ENCODE assay signal across 22 mouse cellular contexts in the genomic region with DNA sequence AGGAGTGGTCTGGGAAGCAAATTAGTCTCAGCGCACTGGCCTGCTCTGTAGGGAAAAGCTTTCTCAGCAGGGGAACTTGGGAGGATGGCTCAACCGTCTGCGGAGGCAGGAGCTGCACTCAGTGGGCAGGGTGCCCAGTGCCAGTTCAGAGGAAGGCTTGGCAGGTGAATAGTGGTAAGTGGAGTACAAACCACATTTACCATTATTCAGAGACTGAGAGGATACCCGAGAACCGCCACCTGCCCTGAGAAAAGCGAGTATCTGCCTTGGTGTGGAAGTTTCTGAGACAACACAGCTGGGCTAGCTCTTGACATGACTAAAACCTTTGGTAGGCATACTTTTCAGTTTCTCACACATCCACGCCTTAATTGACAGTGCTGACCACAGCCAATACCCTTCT. TPM values are rescaled to one million over a fixed set of nuclear protein-coding genes. Genes with fewer than 3 reads are reported as not detected.
DNase-seq lines count a peak whose midpoint lies in the region; ATAC-seq and TF ChIP-seq lines count a peak whose summit lies in the region.
"Had no signal": no experiment of that assay in that cellular context is flagged by ENCODE, and none has a peak within 500 bp of the region (broad histone marks: within the 10 kb centered on the region; RNA-seq: fewer than 3 reads in every experiment).

No protein-coding gene starts in this region.

- DNase-seq in cerebellum, adult 11-12 months: peak; percentile 81
- DNase-seq in right cerebral cortex, postnatal 14 days: peak; percentile 14
- no peak for DNase-seq in right cerebral cortex, postnatal 4 days
- DNase-seq in cerebellum, adult 2 months: peak; percentile 85 to 89
- DNase-seq in layer of hippocampus, postnatal 25 days (ENCODE audit: extremely low spot score in 1 of 2, low spot score in 1 of 2): no peak
- DNase-seq: heart, adult 11 months; kidney, adult 18-20 months had no signal

- no peak for TF ChIP-seq POLR2A in cerebellum, adult 2 months (IDR thresholded peaks at IDR 0.05; ENCODE audit: borderline replicate concordance, insufficient read depth, low read length)

- peaks cover 16% of the 10 kb centered on the region; the same call in 1 of the 2 replicates for H3K4me1 ChIP-seq in cerebellum, adult 2 months (ENCODE audit: control insufficient read depth, insufficient read depth, low read length)
- H3K4me1 ChIP-seq: forebrain, embryonic 12.5 days; midbrain, embryonic 10.5 days had no signal

- no peak for ATAC-seq in cerebellum, adult (ENCODE audit: insufficient number of reproducible peaks, low FRiP score, low TSS enrichment)
- ATAC-seq in granulocyte monocyte progenitor cell, adult 5-6 weeks (replicated peaks; ENCODE audit: poor library complexity, severe bottlenecking): 0 out of 2 replicates have a peak, but pooled peaks have one; percentile 8
- no peak for ATAC-seq in megakaryocyte, adult 5-6 weeks (ENCODE audit: poor library complexity, severe bottlenecking)
- ATAC-seq: lung, postnatal 0 days had no signal

- H3K27ac ChIP-seq in cerebellum, adult 2 months (ENCODE audit: insufficient read depth, low read length): no peak overlapping the region
- H3K27ac ChIP-seq: embryonic facial prominence, embryonic 13.5 days; forebrain, embryonic 12.5 days; hindbrain, embryonic 14.5 days; midbrain, embryonic 10.5 days; stomach, postnatal 0 days had no signal

- H3K27me3 ChIP-seq in cerebellum, adult 2 months (ENCODE audit: control insufficient read depth, insufficient read depth, low read length): no peaks in the 10 kb centered on the region
- H3K27me3 ChIP-seq: embryonic facial prominence, embryonic 13.5 days; forebrain, embryonic 12.5 days had no signal

- H3K4me3 ChIP-seq in cerebellum, adult 2 months (replicated peaks; ENCODE audit: insufficient read depth, low read depth, low read length): no peak overlapping the region
- H3K4me3 ChIP-seq: embryonic facial prominence, embryonic 13.5 days; forebrain, embryonic 12.5 days; midbrain, embryonic 10.5 days had no signal

- WGBS in cerebellum, adult 2 months: 19% methylated on average over 7 of the region's 7 CpGs

- no peak for TF ChIP-seq CTCF in cerebellum, adult 2 months (IDR thresholded peaks at IDR 0.05; ENCODE audit: borderline replicate concordance, insufficient read depth, low read depth, low read length)

RNA-seq across cellular contexts. Expression of gene Csf2, which starts 32.1 kb away (rescaled TPM):
- polyA plus RNA-seq in cerebellum, adult 2 months (2012; rRNA removed): not detected in 2 replicates
- not detected in 2 replicates for total RNA-seq in granulocyte monocyte progenitor cell, adult 5-6 weeks (2014; fragmentation: Nextera tagmentation)
- not detected in 2 replicates for total RNA-seq in granulocyte monocyte progenitor cell, adult 5-6 weeks (2017)
- total RNA-seq in megakaryocyte, adult 5-6 weeks (2015): not detected in 2 replicates
- total RNA-seq in megakaryocyte, adult 5-6 weeks (2017): not detected in 2 replicates
- not detected for total RNA-seq in layer of hippocampus, postnatal 25 days (2021)
- total RNA-seq: layer of hippocampus, adult 18-20 months; left cerebral cortex, postnatal 10 days had no signal
- polyA plus RNA-seq: C2C12; embryonic facial prominence, embryonic 13.5 days; forebrain, embryonic 12.5 days; G1E; heart, embryonic 16.5 days; hindbrain, embryonic 14.5 days; liver, embryonic 11.5 days; midbrain, embryonic 10.5 days; stomach, postnatal 0 days had no signal

RNA-seq across cellular contexts. Expression of gene Il3, which starts 49.7 kb away (rescaled TPM):
- polyA plus RNA-seq in cerebellum, adult 2 months (2012; rRNA removed): not detected in 2 replicates
- not detected in 2 replicates for total RNA-seq in granulocyte monocyte progenitor cell, adult 5-6 weeks (2014; fragmentation: Nextera tagmentation)
- not detected in 2 replicates for total RNA-seq in granulocyte monocyte progenitor cell, adult 5-6 weeks (2017)
- not detected in 2 replicates for total RNA-seq in megakaryocyte, adult 5-6 weeks (2015)
- not detected in 2 replicates for total RNA-seq in megakaryocyte, adult 5-6 weeks (2017)
- total RNA-seq in layer of hippocampus, postnatal 25 days (2021): not detected
- total RNA-seq: layer of hippocampus, adult 18-20 months; left cerebral cortex, postnatal 10 days had no signal
- polyA plus RNA-seq: C2C12; embryonic facial prominence, embryonic 13.5 days; forebrain, embryonic 12.5 days; G1E; heart, embryonic 16.5 days; hindbrain, embryonic 14.5 days; liver, embryonic 11.5 days; lung, postnatal 0 days; midbrain, embryonic 10.5 days; stomach, postnatal 0 days had no signal

Comparison
In these comparisons a context has a peak if more than half of its experiments do, and no peak if none do; other contexts are left out.
1. DNase-seq: peak in cerebellum, adult 11-12 months (single experiment), right cerebral cortex, postnatal 14 days (single experiment) and cerebellum, adult 2 months (2 of 2); none in right cerebral cortex, postnatal 4 days (single experiment) and layer of hippocampus, postnatal 25 days (0 of 2).